Mouse (Mus musculus): ENCODE measurements around the gene Vmn2r39.
"Not testable (repeated sequence)": the region's sequence is repeated elsewhere in the genome, so short reads cannot be mapped to it uniquely, and the experiment has no call there.

Vmn2r39 gene

DNA sequence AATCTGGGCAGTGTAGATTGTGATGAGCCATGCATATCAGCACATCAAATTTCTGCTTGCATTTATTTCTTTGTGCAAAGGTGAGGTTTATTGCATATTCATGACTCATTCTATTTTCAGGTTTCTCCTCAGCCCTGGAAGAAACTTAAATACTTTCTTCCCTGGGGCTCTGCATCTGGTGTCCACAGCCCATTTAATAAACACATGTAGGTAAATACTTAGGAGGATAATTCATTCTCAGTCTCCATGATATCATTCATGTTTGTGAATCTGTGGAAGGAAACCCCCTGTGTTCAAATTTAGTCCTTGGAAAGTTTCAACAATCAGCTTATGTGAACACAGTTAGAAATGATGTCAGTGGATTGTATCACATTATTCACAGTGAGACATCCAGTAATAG lies at the start of gene Vmn2r39:
TSS of gene Vmn2r39 (minus strand) at position 101 of the 400 bp plus-strand sequence.
- DNase-seq (ENCODE audit: low read depth) = not testable (repeated sequence)

DNA sequence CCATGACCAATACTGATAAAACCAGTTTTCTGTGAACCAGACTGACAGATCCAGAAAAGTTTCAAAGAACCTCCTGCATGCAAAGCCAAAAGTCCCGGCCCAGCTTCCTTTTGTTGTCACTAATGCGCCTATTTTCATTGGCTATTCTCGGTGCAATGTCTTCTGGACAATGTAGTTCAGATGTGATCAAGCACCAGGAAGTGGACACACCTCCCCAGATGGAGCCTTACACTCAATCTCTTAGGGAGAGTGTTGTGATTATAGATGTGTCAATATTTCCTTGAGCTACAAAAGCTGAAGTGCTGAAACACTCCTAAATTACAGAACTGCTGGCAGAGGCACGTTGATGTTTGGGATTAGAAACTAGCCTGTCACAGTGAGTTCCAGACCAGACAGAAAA lies 34.8 kb upstream of the Vmn2r39 start:
- not testable (repeated sequence) for DNase-seq (ENCODE audit: low read depth)
